22 mouse cellular contexts compared by ENCODE assay signal in the genomic region with DNA sequence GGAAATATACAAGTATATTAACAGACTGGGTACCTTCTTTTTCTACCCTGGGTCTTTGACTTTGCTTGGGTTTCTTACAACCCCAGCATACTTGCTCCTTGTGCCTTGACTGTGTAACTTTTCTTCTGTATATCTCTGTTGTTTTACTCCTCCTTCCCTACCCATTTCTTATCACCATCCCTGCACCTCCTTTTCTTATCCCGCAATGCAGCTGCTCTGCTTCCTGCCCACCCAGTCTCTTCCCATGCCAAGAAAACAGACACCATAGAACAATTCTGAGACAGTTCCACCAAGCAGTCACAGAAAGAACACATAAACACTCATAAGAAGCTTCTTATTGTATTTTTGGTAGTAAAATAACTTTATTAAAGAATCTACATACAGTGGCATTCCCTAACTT.
DNase-seq lines count a peak whose midpoint lies in the region; ATAC-seq lines count a peak whose summit lies in the region.
"Had no signal": no experiment of that assay in that cellular context is flagged by ENCODE, and none has a peak within 500 bp of the region (broad histone marks: within the 10 kb centered on the region; RNA-seq: fewer than 3 reads in every experiment).

No protein-coding gene starts in this region.

- H3K9ac ChIP-seq in liver, embryonic 13.5 days, result peak overlapping the region; percentile 66
- H3K9ac ChIP-seq: forebrain, embryonic 13.5 days; limb, embryonic 13.5 days; midbrain, embryonic 12.5 days had no signal

- WGBS in liver, embryonic 13.5 days (ENCODE audit: insufficient replicate concordance), result 5% methylated on average over 1 of the region's 1 CpGs

- H3K27ac ChIP-seq in liver, embryonic 13.5 days, result peak overlapping the region; percentile 93
- H3K27ac ChIP-seq: forebrain, embryonic 13.5 days; gastrocnemius, adult 2 months; hindbrain, postnatal 0 days; limb, embryonic 13.5 days; midbrain, embryonic 12.5 days had no signal

- H3K4me2 ChIP-seq in liver, embryonic 13.5 days, result peak overlapping the region; percentile 52
- H3K4me2 ChIP-seq: forebrain, embryonic 13.5 days; limb, embryonic 13.5 days; midbrain, embryonic 12.5 days had no signal

- H3K4me1 ChIP-seq in liver, embryonic 13.5 days (replicated peaks), result peaks cover 80% of the 10 kb centered on the region
- H3K4me1 ChIP-seq: forebrain, embryonic 13.5 days; limb, embryonic 13.5 days; midbrain, embryonic 12.5 days had no signal

- peak; percentile 42 to 69 for DNase-seq in spleen, postnatal 36 days (ENCODE audit: low spot score in 2 of 2)
- no peak for DNase-seq in spleen, postnatal 14 days (ENCODE audit: low spot score in 2 of 2)
- peak; percentile 72 for DNase-seq in liver, embryonic 13.5 days
- DNase-seq in urinary bladder, postnatal 4 days (ENCODE audit: low spot score in 2 of 2), result no peak
- no peak for DNase-seq in adrenal gland, postnatal 10 days
- no peak for DNase-seq in lung, postnatal 14 days
- DNase-seq: cerebellum, adult 18-20 months; gastrocnemius, adult 2 months; heart, adult 11 months; heart, postnatal 14 days; kidney, adult 9 months; lung, postnatal 10 days; right cerebral cortex, adult 18-20 months; thymus, adult 2 months had no signal

- H3K4me3 ChIP-seq in liver, embryonic 13.5 days (replicated peaks), result no peak overlapping the region
- H3K4me3 ChIP-seq: forebrain, embryonic 13.5 days; gastrocnemius, adult 2 months; limb, embryonic 13.5 days; midbrain, embryonic 12.5 days; myocyte had no signal

- ATAC-seq in common myeloid progenitor, adult 5-6 weeks (replicated peaks; ENCODE audit: low read depth, poor library complexity, severe bottlenecking), result peak; percentile 87
- peak; percentile 91 for ATAC-seq in liver, embryonic 13.5 days (ENCODE audit: low read depth)
- ATAC-seq: activated CD4-positive, CD25-positive, alpha-beta regulatory T cell, adult 4 months; CD4-positive, CD25-positive, alpha-beta regulatory T cell, adult 4 months; forebrain, embryonic 13.5 days; hindbrain, postnatal 0 days had no signal

- no peaks in the 10 kb centered on the region for H3K27me3 ChIP-seq in liver, embryonic 13.5 days
- H3K27me3 ChIP-seq: forebrain, embryonic 13.5 days; limb, embryonic 13.5 days; midbrain, embryonic 12.5 days had no signal

- no peaks in the 10 kb centered on the region for H3K36me3 ChIP-seq in liver, embryonic 13.5 days
- H3K36me3 ChIP-seq: limb, embryonic 13.5 days; midbrain, embryonic 12.5 days had no signal

- H3K9me3 ChIP-seq in liver, embryonic 13.5 days (replicated peaks), result no peaks in the 10 kb centered on the region
- H3K9me3 ChIP-seq: forebrain, embryonic 13.5 days; limb, embryonic 13.5 days; midbrain, embryonic 12.5 days had no signal

Comparison
In these comparisons a context has a peak if more than half of its experiments do, and no peak if none do; other contexts are left out.
1. DNase-seq: peak in spleen, postnatal 36 days (2 of 2) and liver, embryonic 13.5 days (single experiment); none in spleen, postnatal 14 days (0 of 2), urinary bladder, postnatal 4 days (0 of 2), adrenal gland, postnatal 10 days (single experiment) and lung, postnatal 14 days (single experiment).